Mouse (Mus musculus) layer of hippocampus, adult 11-12 months (tissue): ENCODE measurements around the gene Ash1l.
"Not testable (repeated sequence)": the region's sequence is repeated elsewhere in the genome, so short reads cannot be mapped to it uniquely, and the experiment has no call there.

Experiments used
- DNase-seq: peaks from one replicate; pipeline ENCODE4 v3.0.0; 2022; ENCODE audit warnings: low spot score

Ash1l gene

DNA sequence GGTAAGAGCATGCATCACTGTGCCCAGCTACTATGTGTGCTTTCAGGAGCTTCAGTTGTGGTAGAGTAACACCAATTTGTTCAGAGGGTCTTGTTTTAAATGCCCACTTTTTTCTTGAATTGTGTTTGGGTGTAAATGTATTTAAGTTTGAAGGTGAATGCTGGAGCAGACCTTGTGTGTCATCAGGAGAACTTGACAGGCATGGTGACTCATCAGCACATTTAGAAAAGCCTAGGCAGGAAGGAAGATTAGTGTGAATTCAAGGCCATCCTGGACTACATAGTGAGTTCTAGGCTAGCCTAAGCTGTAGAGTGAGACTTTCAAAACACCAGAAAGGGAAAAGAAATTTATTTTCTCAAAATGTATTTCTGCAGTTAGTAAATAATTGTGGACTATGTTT is 3.3 kb downstream of the Ash1l start:
- no peak for DNase-seq

DNA sequence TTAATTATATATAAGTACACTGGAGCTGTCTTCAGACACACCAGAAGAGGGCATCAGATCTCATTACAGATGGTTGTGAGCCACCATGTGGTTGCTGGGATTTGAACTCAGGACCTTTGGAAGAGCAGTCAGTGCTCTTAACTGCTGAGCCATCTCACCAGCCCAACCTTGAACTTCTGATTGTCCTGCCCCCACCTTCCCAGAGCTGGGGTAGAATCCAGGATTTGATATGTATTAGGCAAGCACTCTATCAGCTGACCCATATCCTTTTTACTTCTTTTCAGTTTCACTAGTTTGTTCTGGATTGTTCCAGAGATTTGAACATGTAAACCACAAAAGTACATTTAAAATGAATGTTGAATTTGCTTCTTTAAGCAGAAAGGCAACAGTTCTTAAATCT is 12.8 kb downstream of the Ash1l start:
- DNase-seq, result not testable (repeated sequence)

DNA sequence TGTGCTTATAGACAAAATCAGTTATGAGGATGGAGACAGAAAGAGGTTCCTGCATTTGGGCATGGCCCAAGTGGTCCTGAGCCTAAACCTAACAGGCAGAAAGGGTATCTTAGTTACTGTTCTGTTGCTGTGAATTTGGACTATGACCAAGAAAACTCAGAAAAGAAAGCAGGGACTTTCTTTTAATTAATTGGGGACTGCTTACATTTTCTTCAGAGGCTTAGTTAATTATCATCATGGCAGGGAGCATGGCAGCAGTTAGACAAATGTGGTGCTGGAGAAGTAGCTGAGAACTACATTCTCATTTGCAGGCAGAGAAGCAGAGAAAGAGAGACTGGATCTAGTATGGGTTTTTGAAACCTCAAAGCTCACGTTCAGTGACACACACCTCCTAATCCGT is 24.6 kb downstream of the Ash1l start:
- DNase-seq, result no peak

DNA sequence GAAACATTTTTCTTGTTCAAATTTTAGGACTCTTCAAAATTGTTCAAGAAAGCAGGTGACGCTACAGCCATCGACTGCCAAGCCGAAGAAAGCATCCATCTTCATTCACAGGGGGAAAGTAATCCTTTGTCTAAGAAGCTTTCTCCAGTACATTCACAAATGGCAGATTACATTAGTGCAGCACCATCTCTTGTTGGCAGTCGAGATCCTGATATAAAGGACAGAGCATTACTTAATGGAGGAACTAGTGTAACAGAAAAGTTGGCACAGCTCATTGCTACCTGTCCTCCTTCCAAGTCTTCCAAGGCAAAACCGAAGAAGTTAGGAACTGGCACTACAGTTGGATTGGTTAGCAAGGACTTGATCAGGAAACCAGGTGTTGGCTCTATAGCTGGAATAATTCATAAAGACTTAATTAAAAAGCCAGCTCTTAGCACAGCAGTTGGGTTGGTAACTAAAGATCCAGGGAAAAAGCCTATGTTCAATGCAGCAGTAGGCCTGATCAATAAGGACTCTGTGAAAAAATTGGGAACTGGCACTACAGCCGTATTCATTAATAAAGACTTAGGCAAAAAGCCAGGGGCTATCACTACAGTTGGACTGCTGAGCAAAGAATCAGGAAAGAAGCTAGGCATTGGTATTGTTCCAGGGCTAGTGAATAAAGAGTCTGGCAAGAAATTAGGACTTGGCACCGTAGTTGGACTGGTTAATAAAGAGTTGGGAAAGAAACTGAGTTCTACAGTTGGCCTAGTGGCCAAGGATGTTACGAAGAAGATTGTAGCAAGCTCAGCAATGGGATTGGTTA is 31.0 kb downstream of the Ash1l start:
- no peak for DNase-seq

DNA sequence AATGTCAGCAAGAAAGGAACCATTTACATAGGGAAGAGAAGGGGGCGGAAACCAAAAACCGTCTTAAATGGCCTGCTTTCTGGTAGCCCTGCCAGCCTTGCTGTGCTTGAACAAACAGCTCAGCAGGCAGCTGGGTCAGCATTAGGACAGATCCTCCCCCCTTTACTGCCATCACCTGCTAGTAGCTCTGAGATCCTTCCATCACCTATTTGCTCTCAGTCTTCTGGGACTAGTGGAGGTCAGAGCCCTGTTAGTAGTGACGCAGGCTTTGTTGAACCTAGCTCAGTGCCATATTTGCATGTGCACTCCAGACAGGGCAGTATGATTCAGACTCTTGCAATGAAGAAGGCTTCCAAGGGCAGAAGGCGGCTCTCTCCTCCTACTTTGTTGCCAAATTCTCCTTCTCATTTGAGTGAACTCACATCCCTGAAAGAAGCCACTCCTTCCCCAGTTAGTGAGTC is 33.5 kb downstream of the Ash1l start:
- no peak for DNase-seq

DNA sequence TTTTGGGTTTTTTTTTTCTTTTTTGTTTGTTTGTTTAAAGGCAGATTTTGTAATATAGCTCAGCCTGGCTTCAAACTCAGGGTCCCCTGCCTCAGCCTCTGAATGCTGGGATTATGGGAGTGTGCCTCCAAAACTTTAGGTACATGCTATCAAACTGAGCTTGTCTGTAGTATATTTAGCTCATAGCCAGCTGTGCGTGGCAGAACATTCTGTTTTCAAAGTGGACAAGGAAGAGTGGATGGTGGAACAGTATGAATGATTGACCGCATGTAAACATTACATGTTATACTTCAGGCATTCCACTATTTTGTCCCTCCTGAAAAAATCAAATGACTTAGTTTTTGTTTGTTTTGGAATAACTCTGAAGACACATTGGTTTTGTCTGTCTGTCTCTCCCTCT is 42.4 kb downstream of the Ash1l start:
- DNase-seq, result no peak

DNA sequence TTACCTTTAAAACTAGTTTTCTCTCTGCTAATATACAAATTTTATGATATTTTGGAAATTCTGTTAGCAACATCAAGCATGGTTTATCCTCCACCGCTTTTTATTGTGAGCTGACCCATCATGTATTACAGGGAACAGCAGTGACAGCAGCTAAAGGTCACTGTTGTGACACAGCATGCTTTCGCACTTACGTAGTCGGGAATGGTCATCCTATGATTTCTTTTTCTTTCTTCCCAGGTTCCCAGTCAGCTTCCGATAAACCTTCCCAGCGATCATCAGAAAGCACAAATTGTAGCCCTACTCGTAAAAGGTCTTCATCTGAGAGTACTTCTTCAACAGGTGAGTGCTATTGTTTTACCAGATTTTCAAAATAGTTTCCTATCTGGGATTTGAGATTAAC is 51.1 kb downstream of the Ash1l start:
- no peak for DNase-seq

DNA sequence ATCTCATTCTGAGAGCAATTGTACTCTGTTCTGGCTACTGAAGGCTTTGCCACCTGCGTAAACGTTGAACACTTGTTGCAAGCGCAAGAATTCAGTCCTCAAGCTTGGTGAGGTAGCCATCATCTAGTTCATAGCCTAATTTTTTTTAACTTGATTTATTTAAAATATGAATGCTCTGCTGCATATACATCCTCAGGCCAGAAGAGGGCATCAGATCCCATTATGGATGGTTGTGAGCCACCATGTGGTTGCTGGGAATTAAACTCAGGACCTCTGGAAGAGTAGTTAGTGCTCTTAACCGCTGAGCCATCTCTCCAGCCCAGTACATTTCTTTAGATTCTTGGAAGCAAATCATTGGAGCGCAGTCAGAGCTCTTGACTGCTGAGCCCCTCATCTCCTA is 80.5 kb downstream of the Ash1l start:
- not testable (repeated sequence) for DNase-seq

DNA sequence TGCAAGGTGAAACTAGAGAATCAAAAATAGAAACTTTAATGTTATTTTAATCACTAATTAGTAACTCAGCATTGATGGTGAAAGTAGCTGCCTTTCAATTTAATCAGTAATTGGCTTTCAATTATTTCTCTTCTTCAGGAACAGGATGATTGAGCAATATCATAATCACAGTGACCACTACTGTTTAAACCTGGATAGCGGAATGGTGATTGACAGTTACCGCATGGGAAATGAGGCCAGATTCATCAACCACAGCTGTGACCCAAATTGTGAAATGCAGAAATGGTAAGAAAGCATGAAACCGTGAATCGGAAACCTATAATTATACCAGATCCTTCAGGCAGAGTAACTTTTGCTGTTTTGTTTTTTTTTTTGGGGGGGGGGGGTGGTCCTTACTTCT is 92.9 kb downstream of the Ash1l start:
- DNase-seq, result no peak

DNA sequence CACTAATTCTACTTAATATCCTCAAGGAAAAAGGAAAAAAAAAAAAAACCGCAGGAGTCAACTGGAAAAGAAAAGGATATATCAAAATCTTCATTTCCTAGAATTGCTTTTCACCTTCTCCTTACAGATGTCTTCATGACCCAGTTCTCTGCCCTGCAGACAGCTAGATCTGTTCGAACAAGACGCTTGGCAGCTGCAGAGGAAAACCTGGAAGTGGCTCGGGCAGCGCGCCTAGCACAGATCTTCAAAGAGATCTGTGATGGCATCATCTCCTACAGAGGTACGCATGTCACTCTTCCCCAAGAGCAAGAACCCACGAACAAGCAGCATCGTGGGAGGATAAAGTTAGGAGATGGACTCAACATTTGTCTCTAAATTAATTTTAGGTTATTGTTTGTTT is 107.9 kb downstream of the Ash1l start:
- DNase-seq, result no peak

DNA sequence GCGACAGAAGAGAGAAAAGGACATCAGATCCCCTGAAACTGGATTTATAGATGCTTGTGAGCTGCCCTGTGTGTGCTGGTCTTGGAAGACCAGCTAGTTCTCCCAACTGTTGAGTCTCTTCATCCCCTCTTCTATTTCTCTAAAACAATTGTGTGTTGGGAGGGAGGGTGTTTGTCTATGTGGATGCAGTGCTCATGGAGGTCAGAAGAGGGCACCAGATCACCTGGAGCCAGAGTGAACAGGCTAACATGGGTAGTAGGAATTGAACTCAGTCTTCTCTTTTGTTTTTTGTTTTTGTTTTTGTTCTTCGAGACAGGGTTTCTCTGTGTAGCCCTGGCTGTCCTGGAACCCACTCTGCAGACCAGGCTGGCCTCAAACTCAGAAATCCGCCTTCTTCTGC is 108.4 kb downstream of the Ash1l start:
- peak; percentile 38 for DNase-seq

DNA sequence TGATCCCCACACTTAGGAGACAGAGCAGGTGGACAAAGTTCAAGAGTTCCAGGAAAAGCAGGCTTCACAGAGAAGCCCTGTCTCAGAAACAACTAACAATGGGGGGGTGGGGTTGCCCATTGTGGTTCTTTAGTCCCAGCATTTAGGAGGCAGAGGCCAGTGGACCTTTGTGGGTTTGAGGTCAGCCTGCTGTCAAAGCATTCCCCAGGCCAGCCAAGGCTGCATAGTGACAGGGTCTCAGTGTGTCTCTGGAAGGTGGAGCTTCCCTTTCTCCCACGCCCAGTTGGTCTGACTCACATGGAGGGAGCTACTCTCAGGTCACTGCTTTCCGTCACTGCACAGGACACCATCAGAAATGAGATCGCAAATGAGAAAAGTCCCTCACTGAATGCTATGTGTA is 111.3 kb downstream of the Ash1l start:
- DNase-seq, result no peak

DNA sequence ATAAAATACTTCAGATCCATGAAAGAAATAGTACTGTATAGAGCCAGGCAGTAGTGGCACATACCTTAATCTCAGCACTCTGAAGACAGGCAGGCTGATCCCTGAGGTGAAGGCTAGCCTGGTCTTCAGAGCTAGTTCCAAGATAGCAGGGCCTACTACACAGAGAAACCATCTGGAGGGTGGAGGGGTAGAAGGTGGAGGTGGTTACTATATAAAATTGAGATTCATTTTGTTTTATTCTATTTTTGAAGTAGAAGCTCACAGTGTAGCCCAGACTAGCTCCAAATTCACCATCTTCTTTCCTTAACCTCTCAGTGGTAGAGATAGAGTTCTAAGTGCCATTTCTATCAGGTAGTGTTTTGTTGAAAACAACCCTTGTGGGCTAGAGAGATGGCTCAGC is 116.8 kb downstream of the Ash1l start:
- no peak for DNase-seq

DNA sequence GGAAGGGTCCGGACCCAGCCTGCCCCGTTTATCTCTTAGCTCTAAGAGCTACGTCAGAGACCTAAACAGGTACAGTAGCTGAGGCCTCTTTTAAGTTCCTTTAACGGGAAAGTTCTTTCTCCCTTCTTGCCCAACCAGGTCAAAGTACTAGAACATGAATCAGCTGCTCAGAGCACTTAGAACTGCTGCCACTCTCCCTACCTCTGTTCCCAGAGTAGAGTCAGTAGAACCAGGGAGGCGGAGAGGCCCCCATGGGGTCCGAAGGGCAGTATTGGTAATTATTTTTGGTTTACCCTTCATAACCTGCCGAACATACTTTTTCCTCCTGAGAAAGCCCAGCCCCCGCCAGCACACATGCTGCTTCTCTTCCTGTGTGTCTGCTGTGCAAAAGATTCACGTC is 127.0 kb downstream of the Ash1l start:
- no peak for DNase-seq

DNA sequence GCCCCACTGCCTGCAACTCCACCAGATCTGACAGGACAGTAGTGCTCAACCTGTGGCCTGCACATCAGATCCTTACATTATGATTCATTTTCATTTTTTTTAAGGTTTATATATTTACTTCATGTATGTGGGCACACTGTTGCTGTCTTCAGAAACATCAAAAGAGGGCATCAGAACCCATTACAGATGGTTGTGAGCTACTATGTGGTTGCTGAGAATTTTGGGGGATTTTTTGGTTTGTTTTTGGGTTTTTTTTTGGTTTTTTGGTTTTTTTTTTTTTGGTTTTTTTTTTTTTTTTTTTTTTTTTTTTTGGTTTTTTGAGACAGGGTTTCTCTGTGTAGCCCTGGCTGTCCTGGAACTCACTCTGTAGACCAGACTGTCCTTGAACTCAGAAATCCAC is 131.9 kb downstream of the Ash1l start:
- DNase-seq, result not testable (repeated sequence)

DNA sequence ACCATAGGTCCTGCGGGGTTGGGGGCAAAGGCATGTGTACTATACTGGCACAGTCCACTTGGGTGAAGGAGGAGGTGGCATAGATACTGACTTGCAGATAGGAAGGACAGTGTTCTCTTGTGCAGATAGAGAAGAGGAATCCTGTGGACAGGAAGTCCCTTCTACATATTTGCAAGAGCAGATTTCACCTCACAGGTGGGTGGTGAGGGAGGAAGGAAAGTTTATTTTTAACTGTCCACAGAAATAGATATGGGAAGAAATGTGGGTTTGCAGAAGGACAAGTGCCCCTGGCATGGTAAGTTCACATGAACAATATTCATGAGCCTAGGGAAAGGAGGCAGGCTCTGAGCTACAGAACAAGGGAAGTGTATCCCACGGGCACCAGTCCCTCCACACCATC is 133.7 kb downstream of the Ash1l start:
- no peak for DNase-seq

DNA sequence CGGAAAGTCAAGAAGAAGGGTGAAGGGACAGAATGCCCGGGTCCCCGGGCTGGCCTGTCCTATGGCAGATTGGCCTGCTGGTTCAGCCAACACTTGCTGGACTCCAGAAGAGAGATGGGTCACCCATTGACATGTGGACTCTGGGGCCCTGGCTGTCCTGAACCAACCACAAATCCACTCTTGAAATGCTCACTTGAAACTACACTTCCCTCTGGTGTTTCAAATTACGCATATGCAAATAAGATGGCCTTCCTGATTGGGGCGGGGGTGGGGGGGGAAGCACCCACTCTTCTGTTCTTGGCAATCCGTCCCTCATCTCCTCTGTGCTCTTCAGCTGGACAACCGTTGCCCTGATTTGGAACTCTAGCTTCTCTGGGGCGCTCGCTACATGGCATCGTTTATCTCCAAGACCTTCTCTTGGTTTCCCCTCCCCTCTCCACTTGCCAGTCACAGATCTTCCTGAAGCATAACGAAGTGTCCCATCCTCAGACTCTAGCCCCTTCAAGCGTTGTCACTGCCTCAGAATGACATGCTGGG is 134.3 kb downstream of the Ash1l start:
- DNase-seq, result no peak

DNA sequence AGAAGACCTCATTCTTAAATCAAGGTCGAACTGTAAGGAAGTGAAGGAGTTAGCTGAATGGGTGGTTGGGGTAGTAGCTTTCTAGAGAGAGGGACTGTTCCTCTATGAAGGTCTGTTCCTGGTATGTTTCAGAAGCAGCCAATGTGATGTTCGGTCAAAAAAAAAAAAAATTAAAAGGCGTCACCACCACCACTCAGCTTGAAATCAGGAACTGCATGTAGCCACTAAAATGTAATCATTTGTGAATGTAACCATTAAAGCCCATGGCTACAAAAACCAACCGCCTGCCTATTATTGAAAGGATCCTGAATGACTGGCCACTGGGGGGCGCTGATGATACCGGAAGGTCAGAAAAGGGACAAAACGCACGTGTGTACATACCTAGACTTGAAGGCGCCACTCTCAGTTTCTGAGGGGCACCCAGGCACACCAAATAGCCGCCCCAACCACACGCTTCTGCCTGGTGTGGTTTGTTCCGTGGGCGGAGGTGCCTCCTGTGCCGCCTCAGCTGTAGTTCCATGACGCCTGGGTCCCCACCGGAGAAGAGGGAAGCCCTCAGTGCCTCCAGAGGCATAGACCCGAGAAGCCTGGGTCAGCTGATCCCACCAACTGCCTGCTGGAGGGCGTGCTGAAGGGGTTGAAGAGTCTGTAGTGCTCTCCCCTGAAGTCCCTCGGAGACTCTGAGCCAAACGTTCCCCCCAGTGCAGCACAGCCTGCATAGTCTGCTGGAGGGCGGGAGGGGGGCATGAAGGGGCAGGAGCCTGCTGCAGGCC is 137.1 kb downstream of the Ash1l start:
- peak; percentile 87 for DNase-seq

DNA sequence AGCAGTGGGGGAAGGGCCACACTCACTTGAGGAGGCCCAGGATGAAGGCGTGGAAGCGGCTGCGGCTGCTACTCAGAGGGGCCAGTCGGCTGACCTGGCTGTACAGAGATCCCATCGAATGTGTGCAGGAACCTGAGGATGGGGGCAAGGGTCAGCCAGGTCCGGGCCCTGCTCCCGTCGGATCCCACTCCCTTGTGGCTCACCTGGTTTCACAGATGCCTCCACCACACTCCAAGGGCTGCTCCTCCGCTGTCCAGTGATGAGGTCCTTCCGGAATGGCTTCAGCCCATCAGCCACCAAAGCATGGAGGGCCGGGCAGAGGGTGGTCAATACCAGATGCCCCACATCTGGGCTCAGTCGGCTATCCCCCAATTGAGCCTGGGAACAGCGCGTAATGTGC is 138.6 kb downstream of the Ash1l start:
- DNase-seq, result no peak

DNA sequence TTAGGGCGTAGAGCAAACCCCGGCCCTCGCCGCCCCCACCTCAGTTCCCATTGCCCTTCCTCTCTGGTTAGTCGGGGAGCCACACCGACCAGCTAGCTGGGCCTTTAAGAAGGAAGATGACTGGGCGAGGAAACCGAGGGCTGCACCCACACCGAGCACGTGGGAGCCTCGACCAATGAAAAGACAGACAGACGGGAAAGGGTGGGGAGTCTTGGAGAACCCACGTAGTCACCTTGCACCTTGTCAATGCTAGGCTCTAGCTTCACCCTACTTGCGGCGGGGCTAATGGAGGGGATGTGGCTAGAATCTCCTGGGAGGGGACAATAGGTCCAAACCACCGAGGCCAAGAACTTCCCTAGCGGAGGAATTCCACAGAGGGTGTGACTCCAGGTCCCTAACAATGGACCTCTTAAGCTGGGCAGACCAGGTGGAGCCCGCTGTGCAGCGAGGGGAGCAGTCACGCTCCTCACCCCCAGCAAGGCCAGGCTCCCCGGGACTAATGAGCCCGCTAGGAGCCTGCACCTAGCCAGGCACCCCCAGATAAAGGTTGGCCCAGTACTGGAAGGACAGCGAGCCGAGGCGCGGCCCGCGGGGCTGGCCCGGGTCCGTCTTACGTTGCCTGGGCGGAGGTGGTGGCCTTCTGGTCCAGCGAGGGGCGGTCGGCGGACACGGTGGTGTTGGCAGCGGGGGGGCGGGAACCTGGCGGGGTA is 139.6 kb downstream of the Ash1l start:
- DNase-seq, result peak; percentile 86

DNA sequence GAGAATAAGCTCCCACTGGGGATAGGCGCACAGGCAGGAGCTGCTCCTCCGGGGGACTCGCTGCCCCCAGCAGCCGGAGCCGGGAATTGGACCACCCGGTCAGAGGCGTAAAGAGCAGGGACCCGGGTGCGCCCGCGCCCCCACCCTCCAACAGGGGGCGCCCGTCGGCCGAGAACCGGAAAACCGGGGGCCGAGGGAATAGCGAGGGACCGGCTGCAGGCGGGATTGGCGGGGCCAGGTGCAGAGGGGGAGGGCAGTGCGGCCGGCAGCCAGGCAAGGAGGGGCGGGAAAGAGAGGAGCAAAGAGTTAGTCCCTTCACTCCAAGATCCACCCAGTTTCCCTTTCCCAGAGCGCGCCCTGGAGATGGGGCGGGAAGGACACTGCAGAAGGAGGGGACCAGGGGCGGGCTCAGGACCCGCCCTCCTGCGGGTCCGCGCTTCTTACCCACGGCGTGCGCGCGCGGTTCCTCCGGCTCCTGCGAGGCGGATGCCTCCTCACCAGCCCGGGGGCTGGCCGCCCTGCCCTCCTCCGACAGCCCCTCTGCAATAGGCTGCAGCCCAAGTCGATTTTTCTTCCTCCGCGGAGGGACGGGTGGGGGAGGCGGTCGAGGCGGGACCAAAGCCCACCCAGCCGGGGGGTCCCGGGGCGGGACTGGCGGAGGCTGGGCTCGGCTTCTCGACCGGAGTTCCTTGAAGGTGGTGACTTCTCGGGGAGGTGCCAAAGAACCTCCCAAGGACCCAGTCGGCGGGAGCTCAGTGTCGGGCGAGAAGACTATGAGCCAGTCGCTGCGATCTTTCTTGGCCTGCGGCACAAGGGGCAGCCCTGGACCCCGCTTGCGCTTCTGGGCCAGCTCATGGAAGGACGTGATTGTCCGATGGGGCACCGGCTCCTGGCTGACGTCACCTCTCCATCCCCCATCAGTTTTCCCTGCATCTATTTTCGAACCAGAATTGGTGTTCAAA is 140.6 kb downstream of the Ash1l start:
- peak; percentile 80 for DNase-seq
